Mouse (Mus musculus) R1 (cell line): ENCODE results near the gene Pnma3.
"Not testable (repeated sequence)": the region's sequence is repeated elsewhere in the genome, so short reads cannot be mapped to it uniquely, and the experiment has no call there.

Experiments
- DNase-seq: peaks from one replicate; pipeline ENCODE4 v3.0.0-alpha.2; 2018; ENCODE audit warnings: low read depth, low spot score

Pnma3 gene

GRCm38 (mm10) chrX:73064415-73064793, at the start of gene Pnma3:
Pnma3 (plus strand) TSS chrX:73064787.
- no peak for DNase-seq

- no peak for DNase-seq
Observed at GRCm38 (mm10) chrX:73037003-73037402, 27.6 kb upstream of the Pnma3 start, which contains the start of gene Pnma5. Pnma5 (minus strand) TSS chrX:73037103.

- DNase-seq, result peak; percentile 56
Observed at GRCm38 (mm10) chrX:73038831-73039230, 25.8 kb upstream of the Pnma3 start.

GRCm38 (mm10) chrX:73039666-73040065, 24.9 kb upstream of the Pnma3 start:
- DNase-seq, result peak; percentile 93

GRCm38 (mm10) chrX:73053860-73054563, 10.6 kb upstream of the Pnma3 start:
- peak; percentile 92 for DNase-seq

- DNase-seq, result no peak
Observed at GRCm38 (mm10) chrX:73061528-73061927, 3.1 kb upstream of the Pnma3 start.

GRCm38 (mm10) chrX:73062323-73062722, 2.3 kb upstream of the Pnma3 start:
- DNase-seq, result no peak

GRCm38 (mm10) chrX:73063512-73064414, 824 bp upstream of the Pnma3 start:
- no peak for DNase-seq

- not testable (repeated sequence) for DNase-seq
Observed at GRCm38 (mm10) chrX:73066765-73067312, 2.3 kb downstream of the Pnma3 start.

- DNase-seq, result not testable (repeated sequence)
Observed at GRCm38 (mm10) chrX:73082267-73083055, 17.9 kb downstream of the Pnma3 start, which contains the start of gene Xlr4a. Xlr4a (minus strand) TSS chrX:73082478.

- peak; percentile 84 for DNase-seq
Observed at GRCm38 (mm10) chrX:73096941-73097508, 32.4 kb downstream of the Pnma3 start, which contains the start of gene Xlr3a. Xlr3a (minus strand) TSS chrX:73097095.

GRCm38 (mm10) chrX:73116747-73117146, 52.2 kb downstream of the Pnma3 start, which contains the start of gene Gm14685:
Gm14685 (plus strand) TSS chrX:73117047.
- DNase-seq, result not testable (repeated sequence)
